Mouse (Mus musculus): ENCODE results near the gene Adgrd1.
"Not testable (repeated sequence)": the region's sequence is repeated elsewhere in the genome, so short reads cannot be mapped to it uniquely, and the experiment has no call there.

Gene Adgrd1

GRCm38 (mm10) chr5:129093158-129093557 lies 3.4 kb upstream of the Adgrd1 start:
- no peak for DNase-seq (ENCODE audit: low spot score)

- no peak for DNase-seq (ENCODE audit: low spot score)
Observed at GRCm38 (mm10) chr5:129094236-129094635, 2.3 kb upstream of the Adgrd1 start.

GRCm38 (mm10) chr5:129104043-129104442 lies 7.5 kb downstream of the Adgrd1 start:
- DNase-seq (ENCODE audit: low spot score) = no peak

- no peak for DNase-seq (ENCODE audit: low spot score)
Observed at GRCm38 (mm10) chr5:129111729-129112128, 15.2 kb downstream of the Adgrd1 start.

GRCm38 (mm10) chr5:129113741-129114476 lies 17.4 kb downstream of the Adgrd1 start:
- no peak for DNase-seq (ENCODE audit: low spot score)

- no peak for DNase-seq (ENCODE audit: low spot score)
Observed at GRCm38 (mm10) chr5:129116299-129116698, 19.7 kb downstream of the Adgrd1 start.

- no peak for DNase-seq (ENCODE audit: low spot score)
Observed at GRCm38 (mm10) chr5:129117593-129118113, 21.1 kb downstream of the Adgrd1 start.

GRCm38 (mm10) chr5:129118523-129118922 lies 22.0 kb downstream of the Adgrd1 start:
- DNase-seq (ENCODE audit: low spot score) = no peak

- no peak for DNase-seq (ENCODE audit: low spot score)
Observed at GRCm38 (mm10) chr5:129119146-129119545, 22.6 kb downstream of the Adgrd1 start.

GRCm38 (mm10) chr5:129121654-129122285 lies 25.2 kb downstream of the Adgrd1 start:
- DNase-seq (ENCODE audit: low spot score) = no peak

- no peak for DNase-seq (ENCODE audit: low spot score)
Observed at GRCm38 (mm10) chr5:129122491-129122890, 25.9 kb downstream of the Adgrd1 start.

GRCm38 (mm10) chr5:129124070-129124828 lies 27.7 kb downstream of the Adgrd1 start:
- DNase-seq (ENCODE audit: low spot score) = no peak

GRCm38 (mm10) chr5:129128310-129128709 lies 31.8 kb downstream of the Adgrd1 start:
- DNase-seq (ENCODE audit: low spot score) = not testable (repeated sequence)

- no peak for DNase-seq (ENCODE audit: low spot score)
Observed at GRCm38 (mm10) chr5:129130301-129130700, 33.8 kb downstream of the Adgrd1 start.

GRCm38 (mm10) chr5:129137405-129137804 lies 40.9 kb downstream of the Adgrd1 start:
- DNase-seq (ENCODE audit: low spot score) = no peak

GRCm38 (mm10) chr5:129138576-129138975 lies 42.0 kb downstream of the Adgrd1 start:
- no peak for DNase-seq (ENCODE audit: low spot score)

GRCm38 (mm10) chr5:129142801-129143200 lies 46.3 kb downstream of the Adgrd1 start:
- no peak for DNase-seq (ENCODE audit: low spot score)

GRCm38 (mm10) chr5:129145307-129145935 lies 48.9 kb downstream of the Adgrd1 start:
- DNase-seq (ENCODE audit: low spot score) = no peak

GRCm38 (mm10) chr5:129146892-129147509 lies 50.5 kb downstream of the Adgrd1 start:
- DNase-seq (ENCODE audit: low spot score) = no peak

- DNase-seq (ENCODE audit: low spot score) = no peak
Observed at GRCm38 (mm10) chr5:129148485-129148884, 51.9 kb downstream of the Adgrd1 start.

GRCm38 (mm10) chr5:129155023-129155901 lies 58.7 kb downstream of the Adgrd1 start:
- DNase-seq (ENCODE audit: low spot score) = no peak
